Mouse (Mus musculus) hindbrain, embryonic 13.5 days (tissue): Measurements from ENCODE around the gene Olfr986. TPM values are rescaled to one million over a fixed set of nuclear protein-coding genes. Genes with fewer than 3 reads are reported as not detected.
A peak's percentile ranks its signal among the peaks of the same experiment; 100 is the strongest.
"Not testable (repeated sequence)": the region's sequence is repeated elsewhere in the genome, so short reads cannot be mapped to it uniquely, and the experiment has no call there.

ENCODE experiments used
- ATAC-seq: fragments of 200-750 bp; cut with Nextera tagmentation; 2 replicates; pipeline ENCODE4 v1.8.0; 2017; ENCODE audit warnings: moderate TSS enrichment; ENCODE audit not compliant: low FRiP score
- H3K27ac ChIP-seq: fragments of 300-500 bp; sonication (generic); 2 replicates; pipeline ENCODE4 v1.5.1; 2015; ENCODE audit warnings: inconsistent platforms, mild to moderate bottlenecking, moderate library complexity
- H3K27me3 ChIP-seq: fragments of 300-500 bp; sonication (generic); 2 replicates; pipeline ENCODE4 v1.6.1; 2015; ENCODE audit warnings: mild to moderate bottlenecking, inconsistent platforms
- H3K36me3 ChIP-seq: fragments of 300-500 bp; sonication (generic); 2 replicates; pipeline ENCODE4 v1.6.1; 2015; ENCODE audit warnings: mild to moderate bottlenecking, inconsistent platforms
- H3K4me1 ChIP-seq: fragments of 300-500 bp; sonication (generic); replicated peaks from 2 replicates; pipeline ENCODE4 v1.6.1; 2015; ENCODE audit warnings: inconsistent platforms
- H3K4me2 ChIP-seq: fragments of 300-500 bp; sonication (generic); 2 replicates; pipeline ENCODE4 v1.6.1; 2015; ENCODE audit warnings: inconsistent platforms, mild to moderate bottlenecking, moderate library complexity
- H3K4me3 ChIP-seq: fragments of 300-500 bp; sonication (generic); 2 replicates; pipeline ENCODE4 v1.5.1; 2015; ENCODE audit warnings: mild to moderate bottlenecking, inconsistent platforms
- H3K9ac ChIP-seq: fragments of 300-500 bp; sonication (generic); 2 replicates; pipeline ENCODE4 v1.6.1; 2015; ENCODE audit warnings: mild to moderate bottlenecking, inconsistent platforms
- H3K9me3 ChIP-seq: fragments of 300-500 bp; sonication (generic); 2 replicates; pipeline ENCODE4 v1.6.1; 2016; ENCODE audit warnings: inconsistent platforms
- WGBS: fragments of 180-500 bp; shearing (Covaris S2); methylation state at CpG from one replicate; pipeline ENCODE4 v1.1.7; 2015; 5-methylcytosine and 5-hydroxymethylcytosine counted together
- polyA plus RNA-seq: library from polyadenylated mRNA; unstranded; fragments of >200 nt; fragmentation: Nextera tagmentation; extraction: Ambion mirVana; gene quantifications from 2 replicates; pipeline ENCODE4 v1.2.1, GENCODE M21; 2015

The Olfr986 gene
- polyA plus RNA-seq: not detected in 2 replicates

DNA sequence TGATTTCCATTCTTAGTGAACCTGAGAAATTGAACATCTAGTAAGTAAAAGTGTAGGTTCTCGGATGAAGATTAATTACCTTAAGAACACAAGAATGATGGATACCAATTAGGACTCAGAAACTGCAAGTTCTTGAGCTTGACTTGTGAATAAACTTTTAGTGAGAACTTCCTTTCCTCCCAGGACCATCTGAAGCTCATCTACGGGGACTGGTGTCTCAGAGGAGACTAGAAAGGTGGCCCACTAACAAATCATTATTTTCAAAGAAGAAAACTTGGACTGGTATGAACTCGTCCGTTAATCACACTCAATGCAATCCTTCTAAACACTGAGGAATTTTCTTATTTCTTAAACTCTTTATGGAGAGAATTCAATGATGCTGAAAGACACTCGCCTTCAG lies at the start of gene Olfr986:
Gene Olfr986 (plus strand): TSS at position 301 of the 400 bp plus-strand sequence.
- no peak for ATAC-seq
- no peaks in the 10 kb centered on the region for H3K9me3 ChIP-seq
- H3K4me1 ChIP-seq: no peaks in the 10 kb centered on the region
- WGBS: 94% methylated on average over 5 of the region's 5 CpGs
- H3K36me3 ChIP-seq: no peaks in the 10 kb centered on the region
- no peaks in the 10 kb centered on the region for H3K27me3 ChIP-seq
- H3K4me2 ChIP-seq: no peak within 1 kb of the TSS
- no peak within 1 kb of the TSS for H3K9ac ChIP-seq
- H3K27ac ChIP-seq: no peak within 1 kb of the TSS
- no peak within 1 kb of the TSS for H3K4me3 ChIP-seq

DNA sequence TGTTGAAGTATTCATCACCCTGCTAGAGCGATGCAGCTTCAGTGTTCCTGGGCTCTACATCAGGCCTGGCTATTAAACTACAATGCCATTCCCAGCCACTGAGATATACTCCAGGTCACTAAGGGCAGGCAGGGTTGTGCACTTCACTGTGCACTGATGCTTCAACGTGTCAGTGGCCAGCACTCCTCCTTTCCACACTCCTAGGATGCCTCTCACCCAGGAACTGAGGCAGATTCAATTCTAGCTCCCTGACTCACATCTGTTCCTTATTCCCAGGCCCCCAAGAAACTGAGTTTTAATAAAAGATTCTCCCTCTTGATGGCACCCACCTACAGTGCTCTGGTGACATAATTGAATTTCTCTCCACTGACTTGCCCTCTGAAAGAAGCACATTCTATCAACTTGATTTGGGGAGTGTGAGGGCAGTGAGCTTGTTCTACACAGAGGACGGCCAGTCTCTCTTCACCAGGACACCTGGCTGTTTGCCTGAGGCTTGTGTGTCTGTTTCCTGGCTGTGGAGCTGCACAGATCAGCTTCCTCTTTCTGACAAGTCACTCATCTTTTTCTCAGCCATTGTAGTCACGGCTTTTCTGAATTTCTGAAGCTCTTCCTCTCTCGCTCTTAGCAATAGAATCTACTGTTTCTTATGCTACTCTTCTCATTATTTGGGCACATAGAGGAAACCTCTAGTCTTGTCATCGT lies 43.6 kb upstream of the Olfr986 start:
- 86% methylated on average over 6 of the region's 6 CpGs for WGBS
- ATAC-seq: no peak
- Histone ChIP-seq H3K27me3 (no peaks in the 10 kb centered on the region), H3K4me1 (no peaks in the 10 kb centered on the region), H3K9me3 (no peaks in the 10 kb centered on the region), H3K4me2 (no peak overlapping the region), H3K4me3 (no peak overlapping the region), H3K9ac (no peak overlapping the region), H3K36me3 (no peaks in the 10 kb centered on the region), H3K27ac (no peak overlapping the region)

DNA sequence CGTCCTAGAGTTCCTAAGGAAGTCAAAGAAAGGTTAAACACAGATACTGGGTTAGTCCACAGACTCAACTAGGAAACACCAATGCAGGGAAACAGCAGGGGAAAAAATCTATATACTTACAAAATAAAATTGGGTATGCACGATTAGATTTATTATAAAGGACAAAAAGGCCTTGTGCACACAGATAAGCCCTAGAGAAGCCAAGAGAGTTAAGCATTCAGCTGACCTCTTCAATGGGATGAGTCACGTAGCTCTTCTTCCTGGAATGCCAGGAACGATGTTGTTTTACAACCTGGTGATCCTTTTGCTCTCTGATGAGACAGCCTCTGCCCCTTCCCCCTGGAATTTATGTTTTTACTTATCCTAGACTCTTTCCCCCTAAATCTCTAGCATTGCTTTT lies 41.2 kb upstream of the Olfr986 start:
- H3K4me1 ChIP-seq: no peaks in the 10 kb centered on the region
- H3K27me3 ChIP-seq: no peaks in the 10 kb centered on the region
- H3K9ac ChIP-seq: no peak overlapping the region
- WGBS: 79% methylated on average over 4 of the region's 4 CpGs
- no peak overlapping the region for H3K27ac ChIP-seq
- no peak for ATAC-seq
- no peak overlapping the region for H3K4me2 ChIP-seq
- no peak overlapping the region for H3K4me3 ChIP-seq
- H3K36me3 ChIP-seq: no peaks in the 10 kb centered on the region
- H3K9me3 ChIP-seq: no peaks in the 10 kb centered on the region

DNA sequence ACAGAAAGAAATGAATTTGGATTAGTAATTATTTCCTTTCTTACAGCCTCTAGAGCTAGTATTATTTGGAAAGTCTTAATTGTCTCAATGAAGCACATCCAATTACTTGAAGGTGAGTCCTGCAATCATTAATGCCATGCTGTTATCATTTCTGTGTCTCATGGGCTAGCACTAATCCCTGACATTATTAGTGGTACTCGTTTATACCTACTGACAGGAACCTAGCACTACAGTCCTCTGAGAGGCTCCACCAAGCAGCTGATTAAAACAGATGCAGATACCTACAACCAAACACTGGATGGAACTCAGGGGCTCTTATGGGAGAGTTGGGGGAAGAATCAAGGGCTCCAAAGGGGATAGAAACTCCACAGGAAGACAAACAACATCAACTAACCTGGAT lies 39.2 kb upstream of the Olfr986 start:
- no peak for ATAC-seq
- Histone ChIP-seq H3K4me3 (no peak overlapping the region), H3K27ac (no peak overlapping the region), H3K27me3 (no peaks in the 10 kb centered on the region), H3K9ac (no peak overlapping the region), H3K36me3 (no peaks in the 10 kb centered on the region), H3K4me2 (no peak overlapping the region), H3K4me1 (no peaks in the 10 kb centered on the region), H3K9me3 (no peaks in the 10 kb centered on the region)
- 65% methylated on average over 1 of the region's 1 CpGs for WGBS

DNA sequence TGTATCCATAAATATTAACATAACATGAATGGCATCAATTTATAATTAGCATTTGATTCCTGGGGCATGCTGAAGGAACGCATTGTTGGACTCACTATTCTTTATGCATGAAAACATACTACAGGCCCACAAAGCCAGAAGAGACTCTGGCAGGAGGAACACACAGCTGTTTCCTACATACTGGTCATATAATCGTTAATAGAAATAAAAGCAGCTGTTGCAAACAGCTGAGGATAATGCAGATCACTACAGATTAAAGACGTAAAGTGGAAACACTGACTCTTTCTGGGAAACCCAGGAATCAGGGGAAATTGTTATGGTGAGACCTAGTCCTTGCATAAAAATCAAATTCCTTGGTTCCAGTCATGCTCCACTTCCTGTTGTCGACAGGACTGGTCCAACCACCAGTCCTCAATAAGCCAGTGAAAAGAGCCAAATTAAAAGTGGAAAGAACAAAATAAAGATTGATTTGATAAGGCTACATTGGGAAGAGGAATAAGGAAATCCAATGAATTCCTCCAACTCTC lies 25.5 kb upstream of the Olfr986 start:
- Histone ChIP-seq H3K4me1 (no peaks in the 10 kb centered on the region), H3K27ac (no peak overlapping the region), H3K4me2 (no peak overlapping the region), H3K27me3 (no peaks in the 10 kb centered on the region), H3K9ac (no peak overlapping the region), H3K4me3 (no peak overlapping the region), H3K9me3 (no peaks in the 10 kb centered on the region), H3K36me3 (no peaks in the 10 kb centered on the region)
- ATAC-seq: no peak
- WGBS: 72% methylated on average over 4 of the region's 4 CpGs

DNA sequence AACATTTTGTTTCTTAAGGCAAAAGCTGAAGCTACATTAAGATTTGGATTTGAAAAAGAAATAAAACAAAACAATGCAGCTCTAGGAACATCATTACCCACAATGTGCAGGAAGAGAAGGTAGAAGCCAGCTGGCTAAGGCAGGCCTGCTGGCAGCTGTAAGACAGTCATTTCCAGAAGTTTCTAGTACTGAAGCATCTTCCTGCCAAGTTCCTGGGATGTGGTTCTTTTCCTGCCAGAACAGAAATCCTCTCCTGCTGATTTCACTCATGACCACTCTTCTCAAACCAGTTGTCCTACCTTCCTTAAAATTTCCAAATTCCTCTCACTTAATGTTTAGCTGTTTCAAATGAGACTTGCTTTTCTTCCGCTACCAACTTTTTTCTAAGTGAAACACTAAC lies 14.3 kb upstream of the Olfr986 start:
- ATAC-seq: no peak
- no peak overlapping the region for H3K4me2 ChIP-seq
- H3K36me3 ChIP-seq: no peaks in the 10 kb centered on the region
- H3K9ac ChIP-seq: no peak overlapping the region
- no peaks in the 10 kb centered on the region for H3K27me3 ChIP-seq
- no peaks in the 10 kb centered on the region for H3K9me3 ChIP-seq
- no peak overlapping the region for H3K4me3 ChIP-seq
- WGBS: 100% methylated on average over 1 of the region's 1 CpGs
- H3K27ac ChIP-seq: no peak overlapping the region
- no peaks in the 10 kb centered on the region for H3K4me1 ChIP-seq

DNA sequence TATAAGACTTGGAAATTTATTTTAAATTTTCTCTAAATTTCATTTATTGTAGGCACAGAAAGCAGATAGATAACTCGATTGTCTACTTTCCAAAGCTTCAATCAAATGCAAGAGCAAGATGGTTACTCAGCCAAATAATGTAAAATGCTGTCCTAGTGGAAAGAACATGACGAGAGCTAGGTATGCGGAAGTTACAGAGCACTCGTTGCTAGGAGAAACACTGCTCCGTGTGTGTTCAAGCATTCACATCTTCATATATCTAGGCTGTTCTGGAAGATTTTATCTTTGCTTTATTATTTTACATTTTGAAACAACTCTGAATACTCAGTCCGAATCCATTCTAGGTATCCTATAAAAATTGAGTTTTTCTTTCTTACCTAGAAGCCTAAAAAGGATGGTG lies 3.7 kb upstream of the Olfr986 start:
- 84% methylated on average over 6 of the region's 6 CpGs for WGBS

DNA sequence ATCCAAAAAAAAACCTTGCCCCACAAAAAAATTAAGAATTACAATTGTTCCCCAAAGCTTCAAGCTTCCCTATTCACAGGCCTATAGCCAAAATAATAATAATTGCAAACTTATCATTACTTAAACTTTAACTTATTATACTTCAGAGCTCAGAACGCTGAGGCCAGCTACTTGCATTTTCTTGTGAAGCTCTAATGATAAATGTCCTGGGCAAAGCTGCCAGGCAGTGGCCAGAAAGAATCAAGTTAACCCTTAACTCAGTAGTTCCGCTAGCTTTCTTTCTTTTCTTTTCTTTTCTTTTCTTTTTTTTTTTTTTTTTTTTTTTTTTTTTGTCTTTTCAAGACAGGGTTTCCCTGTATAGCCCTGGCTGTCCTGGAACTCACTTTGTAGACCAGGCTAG lies 4.4 kb downstream of the Olfr986 start:
- H3K4me1 ChIP-seq, H3K4me2 ChIP-seq, H3K27me3 ChIP-seq, H3K4me3 ChIP-seq, H3K36me3 ChIP-seq, ATAC-seq, H3K9ac ChIP-seq, H3K9me3 ChIP-seq, H3K27ac ChIP-seq: not testable (repeated sequence)
- WGBS: 77% methylated on average over 2 of the region's 2 CpGs

More for the DNA sequence above, 3.7 kb upstream of the Olfr986 start:
- no peaks in the 10 kb centered on the region for H3K36me3 ChIP-seq
- no peak overlapping the region for H3K27ac ChIP-seq
- no peaks in the 10 kb centered on the region for H3K4me1 ChIP-seq
- ATAC-seq: no peak
- no peaks in the 10 kb centered on the region for H3K27me3 ChIP-seq
- H3K4me2 ChIP-seq: no peak overlapping the region
- no peak overlapping the region for H3K4me3 ChIP-seq
- no peaks in the 10 kb centered on the region for H3K9me3 ChIP-seq
- H3K9ac ChIP-seq: no peak overlapping the region

DNA sequence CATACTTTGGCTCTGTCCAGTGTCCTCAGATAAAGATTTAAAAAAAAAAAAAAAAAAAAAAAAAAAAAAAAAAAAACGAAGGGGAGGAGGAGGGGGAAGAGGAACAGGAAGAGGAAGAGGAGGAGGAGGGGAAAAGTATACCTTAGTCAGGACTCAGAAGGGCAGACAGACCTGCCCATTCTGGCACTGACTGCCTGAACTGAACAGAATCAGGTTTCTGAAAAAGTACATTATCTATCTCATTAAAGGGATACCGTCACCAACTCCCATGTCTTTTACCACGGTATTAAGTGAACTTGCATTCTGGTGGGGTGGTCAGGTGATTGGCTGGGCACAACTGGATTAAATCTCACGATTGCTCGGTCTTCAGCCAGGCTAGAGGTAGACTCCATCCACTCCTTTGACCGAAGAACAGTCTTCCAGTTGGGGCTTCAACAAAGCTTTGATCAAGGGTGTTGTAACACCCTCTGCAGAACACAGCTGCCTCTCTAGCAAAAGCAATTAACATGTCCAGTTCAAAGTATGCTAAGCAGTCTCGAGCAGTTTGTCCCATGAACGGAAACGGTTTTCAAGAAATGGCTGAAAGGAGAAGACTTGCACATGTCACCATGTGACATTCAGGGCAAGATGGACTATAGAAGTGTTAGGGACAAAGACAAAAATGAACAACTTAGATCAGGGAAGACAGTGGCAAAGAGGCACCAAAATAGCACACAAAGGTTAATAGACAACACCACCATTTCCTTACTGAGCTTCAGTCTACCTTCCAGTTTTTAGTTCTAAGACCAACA lies 10.6 kb downstream of the Olfr986 start:
- H3K9me3 ChIP-seq: no peaks in the 10 kb centered on the region
- peak overlapping the region; percentile 88 for H3K4me2 ChIP-seq
- H3K27ac ChIP-seq: 0 out of 2 replicates have a peak overlapping the region, but pooled peaks have one; percentile 83
- H3K36me3 ChIP-seq: no peaks in the 10 kb centered on the region
- 94% methylated on average over 8 of the region's 9 CpGs for WGBS
- H3K4me3 ChIP-seq: peak overlapping the region; percentile 88
- H3K9ac ChIP-seq: peak overlapping the region; percentile 88
- H3K27me3 ChIP-seq: no peaks in the 10 kb centered on the region
- peak; percentile 4; the same call in 1 of the 2 replicates for ATAC-seq
- H3K4me1 ChIP-seq: peaks cover 23% of the 10 kb centered on the region

DNA sequence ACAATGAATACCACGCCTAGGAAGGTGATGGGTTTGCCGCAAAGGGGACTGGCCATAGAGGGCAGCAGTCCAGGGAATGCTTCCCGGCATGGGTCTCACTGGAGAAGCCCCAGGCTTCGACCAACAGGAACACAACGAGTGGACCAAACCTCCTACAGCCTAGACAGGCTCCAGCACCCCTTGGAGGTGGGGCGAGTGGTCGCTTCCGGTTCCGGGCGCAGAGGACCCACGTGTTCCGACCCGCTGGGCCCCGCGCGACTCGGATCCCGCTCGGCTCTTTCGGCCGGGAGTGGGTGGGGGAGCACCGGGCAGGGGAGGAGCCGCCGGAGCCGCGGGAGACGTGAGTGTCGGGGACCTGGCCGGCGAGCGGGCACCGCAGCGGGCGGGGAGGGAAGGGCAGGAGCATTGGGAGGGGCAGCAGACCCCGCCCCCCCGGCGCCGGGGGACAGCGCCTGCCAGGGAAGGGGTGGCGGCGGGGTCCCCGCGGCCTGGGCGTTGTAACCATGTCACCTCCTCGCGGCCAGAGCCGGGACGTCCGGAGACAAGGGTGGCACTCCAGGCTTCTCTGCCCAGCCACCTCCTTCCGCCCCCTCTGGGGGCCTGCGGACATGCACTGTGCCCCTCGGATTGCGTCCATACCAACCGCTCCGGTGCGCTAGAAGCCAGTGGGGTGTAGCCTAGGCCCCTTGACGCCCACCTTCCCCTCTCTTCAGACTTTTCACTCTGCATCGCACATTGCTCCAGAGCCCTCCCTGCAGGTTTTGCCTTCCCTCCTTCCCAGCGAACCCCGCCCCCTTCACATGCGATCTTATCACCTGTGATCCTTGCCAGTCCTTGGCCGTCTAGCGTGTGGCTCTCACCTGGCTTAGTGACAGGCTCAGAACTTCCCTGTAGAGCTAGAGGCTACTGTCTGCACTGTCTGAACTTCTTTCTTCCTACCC lies 11.6 kb downstream of the Olfr986 start, which contains the start of gene Zfp202:
Gene Zfp202 (plus strand): TSS at position 219 of the 941 bp plus-strand sequence.
- Histone ChIP-seq H3K4me2 (peak within 1 kb of the TSS; percentile 88), H3K36me3 (0 out of 2 replicates have a peak, but pooled peaks cover 4% of the 10 kb centered on the region), H3K27me3 (no peaks in the 10 kb centered on the region), H3K27ac (peak within 1 kb of the TSS; percentile 83), H3K9ac (peak within 1 kb of the TSS; percentile 88), H3K4me1 (peaks cover 23% of the 10 kb centered on the region), H3K4me3 (peak within 1 kb of the TSS; percentile 88), H3K9me3 (no peaks in the 10 kb centered on the region)
- under 1% methylated on average over 60 of the region's 63 CpGs for WGBS
- ATAC-seq: peak; percentile 98

DNA sequence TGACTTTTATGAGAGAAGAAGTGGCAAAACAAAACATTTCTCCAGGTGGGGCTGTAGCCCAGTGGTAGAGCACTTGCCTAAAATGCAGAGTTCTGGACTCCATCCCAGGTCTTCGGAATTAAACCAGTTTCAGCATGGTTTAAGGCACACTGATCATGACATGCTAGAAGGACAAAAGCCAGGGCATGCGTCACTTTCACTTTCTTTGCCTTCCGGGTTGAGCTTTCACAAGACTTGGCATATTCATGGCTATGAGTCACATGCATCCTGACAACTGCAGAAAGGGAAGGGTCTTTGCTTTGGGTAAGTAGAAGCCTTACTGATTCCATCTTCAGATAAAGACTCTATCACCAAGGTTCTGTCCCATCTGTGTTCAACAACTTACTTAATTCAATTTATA lies 15.3 kb downstream of the Olfr986 start:
- no peak overlapping the region for H3K9ac ChIP-seq
- no peak overlapping the region for H3K27ac ChIP-seq
- no peak for ATAC-seq
- peaks cover 23% of the 10 kb centered on the region for H3K4me1 ChIP-seq
- WGBS: 96% methylated on average over 3 of the region's 3 CpGs
- no peak overlapping the region for H3K4me2 ChIP-seq
- peaks cover 4% of the 10 kb centered on the region; the same call in 1 of the 2 replicates for H3K36me3 ChIP-seq
- H3K27me3 ChIP-seq: no peaks in the 10 kb centered on the region
- no peak overlapping the region for H3K4me3 ChIP-seq
- H3K9me3 ChIP-seq: no peaks in the 10 kb centered on the region

DNA sequence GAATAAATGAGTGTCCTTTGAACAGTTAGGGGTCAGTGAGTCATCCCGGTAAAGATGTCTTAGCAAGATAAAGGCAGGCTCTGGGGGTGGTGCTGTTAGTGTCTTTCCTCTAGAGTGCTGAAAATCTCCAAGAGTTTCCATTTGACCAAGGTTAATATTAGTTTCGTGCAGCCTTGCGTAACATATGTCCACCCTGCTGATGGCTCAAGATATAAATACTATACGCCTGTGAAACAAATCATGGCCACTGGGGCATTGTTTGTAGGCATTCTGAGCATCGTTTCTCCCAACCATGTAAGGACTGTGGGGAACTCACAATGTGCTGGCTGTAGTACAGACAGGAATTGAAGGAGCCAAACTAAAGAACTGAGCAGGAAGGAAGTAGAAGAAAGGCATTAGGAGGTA lies 25.8 kb downstream of the Olfr986 start:
- no peaks in the 10 kb centered on the region for H3K4me1 ChIP-seq

More for the DNA sequence above, 25.8 kb downstream of the Olfr986 start:
- Histone ChIP-seq H3K27ac (no peak overlapping the region), H3K36me3 (peaks cover 50% of the 10 kb centered on the region), H3K9me3 (no peaks in the 10 kb centered on the region), H3K4me2 (no peak overlapping the region), H3K9ac (no peak overlapping the region), H3K4me3 (no peak overlapping the region), H3K27me3 (no peaks in the 10 kb centered on the region)
- no peak for ATAC-seq
- 88% methylated on average over 5 of the region's 5 CpGs for WGBS
